Mouse (Mus musculus) erythroblast, adult 5-6 weeks (primary cell): ENCODE measurements around the gene Ascc1. TPM values are rescaled to one million over a fixed set of nuclear protein-coding genes. Genes with fewer than 3 reads are reported as not detected.
"Not testable (repeated sequence)": the region's sequence is repeated elsewhere in the genome, so short reads cannot be mapped to it uniquely, and the experiment has no call there.

Experiments used
- ATAC-seq: replicated peaks from 2 replicates; pipeline ENCODE4 v1.8.0; 2016; ENCODE audit warnings: moderate number of reproducible peaks, mild to moderate bottlenecking, moderate TSS enrichment, inconsistent platforms; ENCODE audit not compliant: poor library complexity, low FRiP score, severe bottlenecking
- total RNA-seq, 2 experiments: library from RNA; stranded (forward) in 1 of 2; stranded (reverse) in 1 of 2; fragments of 150-400 nt in 1 of 2; fragments of 200-764, 138-1000 nt in 1 of 2; gene quantifications; 2 replicates each; pipeline versions ENCODE4 v1.2.3 to v1.2.4; 2015 to 2017; ENCODE audit warnings: low replicate concordance in 2 of 2

Ascc1 gene
- total RNA-seq, 2 experiments from 2014 or later, result 9.6 to 13.1 TPM

DNA sequence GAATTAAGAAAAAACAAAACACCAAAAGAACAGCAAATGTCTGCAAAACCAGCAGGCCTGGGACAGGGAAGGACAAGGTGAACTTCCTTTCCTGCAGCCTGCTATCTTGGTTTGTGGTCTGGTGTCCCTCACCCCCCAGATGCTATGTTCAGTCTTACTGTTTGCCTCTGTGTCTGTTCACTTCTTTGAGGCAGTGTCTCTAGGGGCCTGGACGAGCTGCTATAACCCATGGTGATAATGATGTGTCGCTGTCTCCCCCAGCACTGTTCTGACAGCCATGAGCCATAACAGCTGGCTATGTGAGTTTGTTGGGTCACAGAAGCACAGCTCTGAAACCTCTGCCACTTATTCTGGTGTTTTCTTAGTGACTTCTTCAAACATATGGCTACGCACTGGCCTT, 27.8 kb upstream of the Ascc1 start:
- no peak for ATAC-seq

DNA sequence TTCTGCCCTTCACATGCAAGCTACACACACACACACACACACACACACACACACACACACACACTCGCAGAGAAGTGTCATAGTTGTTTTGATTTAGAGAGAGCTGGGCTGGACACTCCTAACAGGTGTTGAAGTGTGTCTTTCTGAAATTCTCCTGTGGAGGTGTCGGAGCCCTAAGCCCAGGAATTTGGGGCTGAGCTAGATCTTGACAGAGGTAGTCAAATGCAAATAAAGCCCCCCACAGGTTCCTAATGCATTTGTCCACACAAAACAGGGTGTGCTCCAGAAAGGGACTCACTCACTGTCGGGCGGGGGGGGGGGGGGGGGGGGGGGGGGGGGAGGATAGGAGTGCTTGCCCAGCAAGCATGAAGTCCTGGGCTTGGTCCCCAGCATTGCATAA, 25.5 kb upstream of the Ascc1 start:
- no peak for ATAC-seq

DNA sequence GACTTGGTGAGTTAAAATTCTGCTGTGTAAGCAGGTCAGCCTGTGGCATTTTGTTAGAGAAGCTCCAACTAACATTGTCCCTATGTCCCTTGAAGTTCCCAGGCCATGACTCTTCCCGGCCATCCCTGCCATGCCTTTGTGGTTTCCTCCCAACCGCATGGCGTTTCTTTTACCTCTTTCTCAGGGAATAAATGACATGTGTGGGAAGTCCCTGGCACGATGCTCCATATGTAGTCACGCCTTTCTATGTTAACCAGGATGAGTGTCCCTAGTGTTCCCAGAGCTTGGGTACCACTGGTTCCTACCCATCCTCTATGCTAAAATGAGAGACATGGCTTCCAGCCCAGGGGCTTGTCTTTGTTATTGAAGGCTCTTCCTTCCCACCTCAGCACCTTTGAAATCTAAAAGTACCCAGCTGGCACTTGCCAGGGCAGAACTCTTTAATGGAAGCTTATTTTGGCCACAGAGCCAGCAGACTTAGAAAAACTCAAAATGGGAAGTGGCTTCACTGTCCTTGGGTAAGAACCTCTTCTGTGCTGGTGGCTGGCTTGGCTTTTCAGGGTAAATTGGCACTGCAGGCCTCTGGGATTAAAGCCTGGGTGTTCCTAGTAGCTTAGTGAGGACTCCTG, 24.8 kb upstream of the Ascc1 start:
- no peak for ATAC-seq

DNA sequence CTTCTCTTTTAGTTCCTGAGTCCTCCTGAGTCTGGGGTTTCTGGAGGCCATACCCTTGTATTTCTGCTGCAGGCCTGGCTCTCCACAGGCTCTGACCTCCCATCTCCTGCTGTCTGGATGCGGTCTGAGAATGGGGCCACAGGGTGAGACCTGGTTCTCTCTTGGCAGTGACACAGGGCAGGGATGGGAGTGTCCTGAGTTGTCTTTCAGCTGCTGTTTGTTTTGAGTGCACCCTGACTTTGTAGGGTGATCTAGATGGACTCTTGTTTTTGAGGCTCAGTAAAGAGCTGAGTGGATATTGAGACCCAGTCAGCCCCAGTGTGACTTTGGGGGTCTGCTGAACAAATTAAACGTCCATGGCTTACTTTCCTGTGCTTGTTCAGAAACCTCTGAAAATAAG, 24.2 kb upstream of the Ascc1 start:
- ATAC-seq, result no peak

DNA sequence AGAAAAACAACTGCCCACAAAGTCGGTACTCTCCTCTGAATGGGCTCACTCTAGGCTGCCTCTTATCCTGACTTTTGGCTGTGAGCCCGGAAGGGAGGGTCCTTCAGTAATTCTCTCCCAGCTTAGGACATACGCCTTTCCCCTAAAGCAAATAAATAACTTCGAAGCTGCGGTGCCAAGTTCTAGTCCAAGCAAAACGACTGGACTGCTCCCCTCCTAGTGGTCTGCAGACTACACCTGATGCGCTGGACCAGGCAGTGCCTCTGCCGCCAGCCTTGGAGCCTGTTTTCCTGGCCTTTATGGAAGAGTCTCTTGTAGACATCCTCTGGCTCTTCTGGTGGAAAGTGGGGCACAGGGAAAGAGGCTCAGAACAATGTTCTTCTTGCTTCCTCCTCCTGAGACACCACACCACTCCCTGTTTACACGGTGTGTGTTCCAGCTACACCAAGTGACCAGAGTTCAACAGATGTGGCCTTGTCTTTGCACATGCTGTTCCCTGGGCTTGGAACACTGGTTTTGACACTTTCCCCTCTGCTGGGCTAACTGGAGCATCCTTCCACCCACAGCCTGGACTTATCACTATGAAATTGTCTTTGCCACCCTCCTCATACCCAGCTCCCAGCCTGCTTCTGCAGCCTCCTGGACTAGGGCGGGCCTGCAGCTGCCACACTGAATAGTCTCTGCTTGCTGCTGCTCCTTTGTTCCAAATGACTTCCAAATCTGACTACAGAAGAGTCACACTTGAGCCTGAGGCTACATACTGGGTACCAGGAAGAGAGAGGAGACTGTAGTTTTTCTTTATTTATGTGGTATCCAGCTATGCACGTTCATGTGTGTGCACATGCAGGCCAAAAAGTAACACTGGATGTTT, 23.5 kb upstream of the Ascc1 start:
- 0 out of 2 replicates have a peak, but pooled peaks have one; percentile 27 for ATAC-seq

DNA sequence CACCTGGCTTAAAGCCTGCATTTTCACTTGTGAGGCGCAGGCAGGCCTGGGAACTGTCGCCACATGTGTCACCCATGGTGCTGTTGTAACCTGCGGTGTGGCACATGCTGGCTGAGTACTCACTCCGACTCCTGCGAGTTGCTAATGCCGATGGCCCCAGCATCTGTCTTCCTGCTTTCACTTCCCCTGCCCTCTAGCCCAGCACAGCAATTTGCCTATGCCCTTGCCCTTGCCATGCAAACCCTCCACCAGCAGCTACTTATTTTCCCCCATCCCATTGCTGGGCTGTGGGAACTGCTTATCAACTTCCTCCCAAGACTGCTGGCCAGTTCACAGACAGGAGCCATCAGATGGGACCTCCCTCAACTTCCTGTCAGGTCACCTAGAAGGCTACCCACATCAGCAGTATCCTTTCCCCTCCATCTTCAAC, 21.8 kb upstream of the Ascc1 start:
- no peak for ATAC-seq

DNA sequence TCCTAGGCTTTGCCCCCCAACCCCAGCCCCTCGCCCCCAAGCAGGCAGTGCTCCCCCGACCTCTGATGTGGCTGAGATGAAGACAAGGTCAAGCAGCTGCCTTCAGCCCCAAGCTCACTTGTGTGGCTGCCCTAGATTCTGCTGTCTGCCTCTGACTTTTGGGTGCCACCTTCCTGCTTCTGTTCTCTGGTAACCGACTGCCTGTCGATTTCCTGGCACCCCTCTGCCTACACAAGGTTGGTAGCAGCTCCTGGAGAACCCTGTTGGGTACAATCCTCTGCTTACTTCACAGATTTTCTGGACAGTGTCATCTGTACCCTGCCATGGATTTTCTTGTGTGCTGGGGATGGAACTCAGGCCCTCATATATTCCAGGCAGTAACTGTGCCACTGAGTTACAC, 21.3 kb upstream of the Ascc1 start:
- ATAC-seq, result no peak

DNA sequence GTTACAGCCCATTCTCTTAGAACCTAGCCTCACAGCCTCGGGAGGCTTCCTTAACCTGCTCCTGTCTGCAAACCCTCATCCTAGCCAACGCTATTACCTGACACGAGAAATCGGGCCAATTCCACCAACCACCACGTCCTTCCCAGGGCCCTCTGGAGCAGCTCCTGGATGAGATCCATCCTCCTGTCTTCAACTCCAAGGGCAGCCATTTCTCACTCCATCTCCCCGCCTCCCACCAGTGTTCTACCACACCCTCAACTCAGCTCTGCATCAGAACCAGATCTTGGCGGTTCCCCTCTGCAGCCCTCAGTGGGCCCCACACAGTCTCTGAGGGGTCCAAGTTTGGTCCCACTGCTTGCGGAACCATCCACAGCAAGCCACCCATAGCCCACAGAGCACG, 20.8 kb upstream of the Ascc1 start:
- no peak for ATAC-seq

DNA sequence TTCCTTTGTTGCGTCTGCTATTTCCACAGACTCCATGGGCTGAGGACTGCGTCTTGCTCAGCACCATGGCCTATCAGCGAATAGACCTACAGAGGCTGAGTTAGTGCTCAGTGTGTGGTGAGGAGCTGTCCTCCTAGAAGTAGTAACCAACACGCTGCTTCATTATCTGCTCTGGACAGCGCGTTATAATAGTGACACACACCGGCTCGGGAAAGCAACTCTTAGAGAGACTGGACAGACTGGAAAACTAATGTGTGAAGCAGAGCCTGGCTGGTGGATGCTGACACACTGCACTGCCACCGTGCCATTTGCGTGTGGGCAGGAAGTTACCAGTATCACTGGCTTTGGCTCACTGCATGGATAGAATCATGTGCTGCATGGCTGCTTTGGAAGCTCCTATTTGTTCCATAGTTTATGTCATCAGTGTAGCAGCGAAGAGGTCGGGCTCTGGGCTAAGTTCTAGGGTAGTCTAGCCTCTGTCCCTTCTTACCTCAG, 20.2 kb upstream of the Ascc1 start:
- ATAC-seq, result no peak

DNA sequence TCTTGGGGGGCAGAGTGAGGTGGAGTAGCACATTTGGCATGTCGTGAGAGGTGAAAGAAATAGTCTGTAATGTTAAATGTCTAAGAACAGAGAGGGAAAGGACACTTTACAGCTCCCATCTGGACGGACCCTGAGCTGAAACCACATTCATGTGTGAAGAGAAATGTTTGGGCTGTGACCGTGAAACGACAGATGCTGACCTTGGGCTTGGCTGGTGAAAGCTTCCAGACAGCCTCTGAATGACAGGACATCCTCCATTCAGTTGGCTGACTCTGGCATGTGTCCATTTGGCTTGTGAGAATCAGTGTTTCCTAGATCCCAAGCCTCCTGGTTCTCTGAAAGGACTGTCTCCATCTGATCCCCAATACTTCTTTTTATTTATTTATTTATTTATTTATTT, 14.6 kb upstream of the Ascc1 start:
- no peak for ATAC-seq

DNA sequence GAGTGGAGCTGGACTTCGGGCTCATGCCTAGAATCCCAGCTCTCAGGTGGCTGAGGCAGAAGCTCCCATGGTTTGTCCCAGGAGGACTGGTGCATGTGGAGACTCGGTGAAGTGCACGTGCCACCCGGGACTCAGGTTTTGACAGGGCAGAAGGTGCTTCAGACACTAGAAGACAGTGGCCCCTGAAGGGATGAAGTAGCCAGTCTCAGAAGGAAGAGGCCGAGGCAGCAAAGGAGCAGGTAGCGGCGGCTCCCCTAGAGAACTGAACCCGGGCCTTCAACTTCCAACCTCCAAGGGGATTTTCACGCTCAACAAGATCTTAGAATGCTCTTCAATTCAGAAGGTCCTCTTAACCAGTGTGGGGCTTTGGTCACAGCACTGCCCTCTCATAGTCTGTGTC, 12.2 kb upstream of the Ascc1 start:
- no peak for ATAC-seq

DNA sequence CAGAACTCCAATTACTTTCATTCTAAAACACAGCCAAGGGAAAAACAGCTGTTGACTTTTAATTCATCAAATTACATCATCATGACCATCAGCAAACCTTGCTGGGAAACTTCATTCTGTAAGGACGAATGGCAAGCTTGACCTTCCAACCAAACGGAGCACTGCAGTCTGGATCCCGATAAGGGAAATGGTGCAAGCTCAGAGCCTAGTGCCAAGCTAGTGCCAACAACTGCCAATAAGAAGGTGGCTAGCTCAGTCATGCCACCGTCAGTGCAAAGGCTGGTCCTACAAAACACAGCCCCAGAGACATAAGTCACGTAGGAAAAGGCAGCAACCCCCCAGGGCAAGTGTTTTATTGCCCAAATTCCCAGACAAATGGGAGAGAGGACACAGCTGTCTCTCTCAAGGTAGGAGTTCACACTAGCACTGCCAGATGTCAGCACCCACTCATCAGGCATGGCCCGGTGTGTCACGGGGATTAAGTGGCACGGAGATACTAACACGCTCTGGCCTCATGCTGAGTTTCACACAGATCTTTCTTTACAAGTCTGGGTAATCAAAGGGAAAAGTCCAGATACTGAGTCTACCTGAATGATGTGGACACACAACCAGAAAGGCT, 11.2 kb upstream of the Ascc1 start:
- no peak for ATAC-seq

DNA sequence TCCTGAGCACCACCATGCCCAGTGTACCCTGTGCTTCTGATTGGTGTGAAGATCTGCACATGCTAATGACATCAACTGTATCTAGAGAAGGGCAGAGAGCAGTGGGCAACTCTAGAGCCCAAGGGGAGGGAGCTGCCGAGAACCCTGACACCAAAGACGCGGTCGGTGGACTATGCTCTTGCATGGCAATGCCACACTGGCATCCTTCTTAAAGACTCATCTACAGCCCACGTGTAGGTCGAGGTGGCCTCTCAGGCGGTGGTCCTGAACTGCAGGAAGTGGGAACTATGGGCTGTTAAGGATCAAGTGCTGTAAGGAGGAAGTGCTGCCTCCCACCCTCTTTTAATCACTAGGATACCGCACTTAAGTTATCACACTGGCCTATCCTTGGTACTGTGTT, 10.6 kb upstream of the Ascc1 start:
- no peak for ATAC-seq

DNA sequence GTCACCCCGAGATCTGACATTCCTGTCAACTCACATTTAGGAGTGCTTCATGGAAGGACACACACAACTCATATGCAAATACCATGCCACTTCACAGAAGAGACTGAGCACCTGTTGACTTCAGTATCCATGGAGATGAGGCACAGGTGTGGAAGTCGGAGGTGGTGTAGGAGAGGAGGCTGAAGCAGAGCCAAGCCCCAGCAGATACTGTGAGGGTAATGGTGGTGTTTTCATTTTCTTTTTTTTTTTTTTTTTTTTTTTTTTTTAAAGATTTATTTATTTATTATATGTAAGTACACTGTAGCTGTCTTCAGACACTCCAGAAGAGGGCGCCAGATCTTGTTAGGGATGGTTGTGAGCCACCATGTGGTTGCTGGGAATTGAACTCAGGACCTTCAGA, 8.8 kb upstream of the Ascc1 start:
- ATAC-seq, result not testable (repeated sequence)

DNA sequence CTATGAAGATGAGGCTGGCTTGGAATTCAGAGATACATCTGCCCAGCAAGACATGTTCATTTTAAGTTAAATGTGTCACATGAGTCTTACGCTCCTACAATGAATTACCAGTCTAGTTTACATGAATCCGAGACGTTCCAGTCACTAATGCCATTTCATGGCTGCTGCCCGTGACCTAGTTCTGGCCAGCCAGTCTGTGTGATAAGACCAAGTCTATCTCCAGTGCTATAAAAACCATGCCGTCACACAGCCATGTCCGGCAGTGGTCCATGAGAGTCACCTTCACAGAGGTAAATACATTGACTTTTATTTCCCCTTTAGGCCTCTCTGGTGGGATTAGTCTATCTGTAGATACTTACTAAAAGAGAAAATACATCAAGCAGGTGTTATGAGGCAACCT, 6.7 kb upstream of the Ascc1 start:
- no peak for ATAC-seq

DNA sequence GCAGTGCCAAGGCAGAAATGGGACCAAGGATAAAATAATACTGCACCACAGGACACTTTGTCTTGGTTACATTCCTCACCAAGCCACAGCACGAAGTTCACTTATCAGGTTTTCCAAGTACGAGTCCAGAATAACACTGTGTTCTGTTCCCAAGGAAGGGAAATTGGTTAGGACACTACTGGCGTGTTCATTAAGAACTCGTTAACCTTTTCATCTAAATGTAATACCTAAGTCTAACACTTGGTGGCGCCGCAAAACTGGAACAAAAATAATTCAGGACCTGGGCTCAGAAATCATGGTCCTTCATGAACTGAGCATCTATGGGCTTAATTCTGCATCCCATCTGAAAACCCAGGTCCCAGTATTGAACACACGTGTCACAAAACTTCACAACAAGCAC, 5.0 kb upstream of the Ascc1 start:
- ATAC-seq, result 0 out of 2 replicates have a peak, but pooled peaks have one; percentile 31

DNA sequence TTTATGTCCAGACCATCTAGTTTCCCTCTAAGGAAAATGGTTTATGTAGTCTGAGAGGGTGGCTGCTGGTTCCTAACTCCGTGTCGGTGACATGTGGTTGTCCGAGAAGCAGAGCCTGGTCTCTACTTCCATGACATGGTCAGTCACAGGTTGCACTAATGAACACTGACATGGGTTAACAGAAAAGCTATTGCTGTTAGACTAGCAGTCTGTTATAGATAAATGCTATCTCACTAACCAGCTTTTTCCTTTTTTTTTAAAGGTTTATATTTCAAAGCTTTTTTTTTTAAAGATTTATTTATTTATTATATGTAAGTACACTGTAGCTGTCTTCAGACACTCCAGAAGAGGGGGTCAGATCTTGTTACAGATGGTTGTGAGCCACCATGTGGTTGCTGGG, 3.5 kb upstream of the Ascc1 start:
- no peak for ATAC-seq

DNA sequence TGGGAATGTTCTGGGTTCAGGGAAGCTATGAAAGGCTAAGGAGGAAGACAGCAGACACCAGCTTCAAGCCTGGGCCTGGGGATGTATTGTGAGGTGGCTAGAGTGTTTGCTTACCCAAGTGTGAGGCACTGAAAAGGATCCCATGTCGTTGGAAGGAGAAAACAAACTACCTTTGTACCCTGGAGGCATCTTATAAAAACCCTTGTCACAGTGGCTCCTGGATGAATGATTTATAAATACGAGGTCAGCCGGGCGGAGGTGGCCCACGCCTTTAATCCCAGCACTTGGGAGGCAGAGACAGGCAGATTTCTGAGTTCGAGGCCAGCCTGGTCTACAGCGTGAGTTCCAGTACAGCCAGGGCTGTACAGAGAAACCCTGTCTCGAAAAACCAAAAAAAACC, 942 bp upstream of the Ascc1 start:
- ATAC-seq, result not testable (repeated sequence)

DNA sequence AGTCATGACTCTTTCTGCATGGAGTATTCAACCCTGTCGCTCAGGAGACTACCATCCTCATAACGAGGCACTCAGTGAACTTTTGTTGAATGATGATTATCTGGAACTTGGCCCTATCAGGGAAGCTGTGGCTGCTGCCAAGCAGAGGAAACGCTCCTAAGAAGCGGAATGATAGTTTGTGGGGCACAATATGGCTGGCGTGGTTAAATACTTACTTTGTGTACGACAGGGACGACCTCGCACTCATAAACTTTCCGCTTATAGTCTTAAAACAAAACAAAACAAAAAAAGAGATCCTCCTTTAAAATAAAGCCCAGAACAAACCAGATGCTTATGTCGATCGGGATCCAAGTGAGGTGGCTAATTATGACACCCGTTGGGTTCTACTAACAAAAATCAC, 402 bp upstream of the Ascc1 start:
- peak; percentile 13; the same call in 1 of the 2 replicates for ATAC-seq

DNA sequence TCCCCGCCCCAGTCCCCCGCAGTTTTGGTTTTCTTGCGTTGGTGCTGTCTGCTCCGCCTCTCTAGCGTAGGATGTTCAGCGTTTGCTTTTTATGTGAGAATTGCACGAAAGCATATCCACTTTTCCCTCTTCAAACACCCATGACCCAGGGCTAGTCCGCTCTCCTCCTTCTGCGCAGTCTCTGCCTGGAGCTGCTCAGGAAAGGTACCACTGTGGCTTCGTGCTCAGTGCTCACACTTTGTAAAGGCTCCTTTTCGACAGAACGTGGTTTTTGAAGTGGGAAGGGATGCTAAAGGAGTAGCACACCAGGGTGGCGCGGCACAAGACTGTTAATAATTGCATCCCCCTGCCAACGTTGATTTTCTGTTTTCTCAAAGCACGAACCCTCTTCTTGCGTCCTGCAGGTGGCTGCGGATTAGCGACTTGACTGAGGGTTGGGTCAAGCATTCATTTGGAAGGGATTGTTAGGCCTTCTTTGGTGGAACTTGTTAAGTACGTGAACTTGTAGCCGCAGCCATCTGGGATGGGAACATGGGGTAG, 678 bp downstream of the Ascc1 start:
- ATAC-seq, result peak; percentile 17

DNA sequence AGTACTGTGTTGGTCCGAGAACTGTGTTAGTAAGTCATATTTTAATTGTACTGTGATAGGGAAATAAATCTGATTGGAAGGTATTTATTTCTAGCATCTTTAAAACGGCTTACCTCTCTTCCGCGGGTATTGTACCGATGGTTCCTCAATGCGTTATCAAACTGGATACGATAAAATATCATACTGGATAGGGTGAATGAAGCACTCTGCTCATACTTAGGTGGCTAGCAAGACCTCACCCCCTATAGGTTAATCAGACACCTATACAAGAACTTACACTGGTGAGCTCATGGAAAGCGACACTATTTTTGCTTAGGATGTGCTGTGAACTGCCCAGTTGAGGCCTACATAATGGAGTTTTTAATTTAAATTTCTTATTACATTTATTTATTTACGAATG, 1.2 kb downstream of the Ascc1 start:
- ATAC-seq, result no peak
